Mouse (Mus musculus): Measurements from ENCODE around the gene Emc10. TPM values are rescaled to one million over a fixed set of nuclear protein-coding genes. Genes with fewer than 3 reads are reported as not detected.

The Emc10 gene
- polyA plus RNA-seq, 1 experiment = 122 TPM

- Histone ChIP-seq H3K27ac (ENCODE audit: control insufficient read depth, insufficient read depth, low read depth, low read length) (no peak overlapping the region), H3K27me3 (ENCODE audit: control insufficient read depth, insufficient read depth, low read length) (no peaks in the 10 kb centered on the region), H3K36me3 (ENCODE audit: control insufficient read depth, insufficient read depth, low read length) (no peaks in the 10 kb centered on the region), H3K4me3 (ENCODE audit: control insufficient read depth, low read depth, low read length) (no peak overlapping the region), H3K4me1 (ENCODE audit: control insufficient read depth, insufficient read depth, low read length) (no peaks in the 10 kb centered on the region)
- TF ChIP-seq CTCF (IDR thresholded peaks at IDR 0.05; ENCODE audit: control insufficient read depth, insufficient read depth, insufficient replicate concordance, low read depth, low read length) (no peak), POLR2A (IDR thresholded peaks at IDR 0.05; ENCODE audit: control insufficient read depth, low read depth, low read length) (no peak)
These were observed 13.4 kb downstream of the Emc10 start for GRCm38 (mm10) chr7:44482836-44483435.

- no peak overlapping the region for H3K27ac ChIP-seq (ENCODE audit: control insufficient read depth, insufficient read depth, low read depth, low read length)
These were observed 21.2 kb downstream of the Emc10 start for GRCm38 (mm10) chr7:44475046-44475614.

GRCm38 (mm10) chr7:44474419-44474818 lies 21.9 kb downstream of the Emc10 start:
- no peak overlapping the region for H3K4me3 ChIP-seq (ENCODE audit: control insufficient read depth, low read depth, low read length)
- no peak for TF ChIP-seq POLR2A (IDR thresholded peaks at IDR 0.05; ENCODE audit: control insufficient read depth, low read depth, low read length)
- TF ChIP-seq CTCF (IDR thresholded peaks at IDR 0.05; ENCODE audit: control insufficient read depth, insufficient read depth, insufficient replicate concordance, low read depth, low read length) = no peak
- H3K4me1 ChIP-seq (ENCODE audit: control insufficient read depth, insufficient read depth, low read length) = no peaks in the 10 kb centered on the region; the same call in 1 of the 2 replicates
- H3K27me3 ChIP-seq (ENCODE audit: control insufficient read depth, insufficient read depth, low read length) = no peaks in the 10 kb centered on the region
- H3K36me3 ChIP-seq (ENCODE audit: control insufficient read depth, insufficient read depth, low read length) = no peaks in the 10 kb centered on the region
- H3K27ac ChIP-seq (ENCODE audit: control insufficient read depth, insufficient read depth, low read depth, low read length) = no peak overlapping the region

More at GRCm38 (mm10) chr7:44475046-44475614, 21.2 kb downstream of the Emc10 start:
- Histone ChIP-seq H3K4me3 (ENCODE audit: control insufficient read depth, low read depth, low read length) (no peak overlapping the region), H3K27me3 (ENCODE audit: control insufficient read depth, insufficient read depth, low read length) (no peaks in the 10 kb centered on the region), H3K36me3 (ENCODE audit: control insufficient read depth, insufficient read depth, low read length) (no peaks in the 10 kb centered on the region), H3K4me1 (ENCODE audit: control insufficient read depth, insufficient read depth, low read length) (no peaks in the 10 kb centered on the region; the same call in 1 of the 2 replicates)
- no peak for TF ChIP-seq POLR2A (IDR thresholded peaks at IDR 0.05; ENCODE audit: control insufficient read depth, low read depth, low read length)
- no peak for TF ChIP-seq CTCF (IDR thresholded peaks at IDR 0.05; ENCODE audit: control insufficient read depth, insufficient read depth, insufficient replicate concordance, low read depth, low read length)

GRCm38 (mm10) chr7:44472961-44473646 lies 23.2 kb downstream of the Emc10 start:
- TF ChIP-seq POLR2A (IDR thresholded peaks at IDR 0.05; ENCODE audit: control insufficient read depth, low read depth, low read length) (no peak), CTCF (IDR thresholded peaks at IDR 0.05; ENCODE audit: control insufficient read depth, insufficient read depth, insufficient replicate concordance, low read depth, low read length) (no peak)

GRCm38 (mm10) chr7:44472558-44472885 lies 23.8 kb downstream of the Emc10 start:
- Histone ChIP-seq H3K27ac (ENCODE audit: control insufficient read depth, insufficient read depth, low read depth, low read length) (no peak overlapping the region), H3K4me3 (ENCODE audit: control insufficient read depth, low read depth, low read length) (no peak overlapping the region), H3K4me1 (ENCODE audit: control insufficient read depth, insufficient read depth, low read length) (peaks cover 6% of the 10 kb centered on the region), H3K27me3 (ENCODE audit: control insufficient read depth, insufficient read depth, low read length) (no peaks in the 10 kb centered on the region), H3K36me3 (ENCODE audit: control insufficient read depth, insufficient read depth, low read length) (no peaks in the 10 kb centered on the region)
- TF ChIP-seq CTCF (IDR thresholded peaks at IDR 0.05; ENCODE audit: control insufficient read depth, insufficient read depth, insufficient replicate concordance, low read depth, low read length) (no peak), POLR2A (IDR thresholded peaks at IDR 0.05; ENCODE audit: control insufficient read depth, low read depth, low read length) (no peak)

More at GRCm38 (mm10) chr7:44472961-44473646, 23.2 kb downstream of the Emc10 start:
- Histone ChIP-seq H3K4me3 (ENCODE audit: control insufficient read depth, low read depth, low read length) (no peak overlapping the region), H3K27ac (ENCODE audit: control insufficient read depth, insufficient read depth, low read depth, low read length) (no peak overlapping the region), H3K4me1 (ENCODE audit: control insufficient read depth, insufficient read depth, low read length) (peaks cover 6% of the 10 kb centered on the region), H3K27me3 (ENCODE audit: control insufficient read depth, insufficient read depth, low read length) (no peaks in the 10 kb centered on the region), H3K36me3 (ENCODE audit: control insufficient read depth, insufficient read depth, low read length) (no peaks in the 10 kb centered on the region)

- no peak overlapping the region for H3K27ac ChIP-seq (ENCODE audit: control insufficient read depth, insufficient read depth, low read depth, low read length)
- H3K4me1 ChIP-seq (ENCODE audit: control insufficient read depth, insufficient read depth, low read length) = peaks cover 6% of the 10 kb centered on the region
- no peaks in the 10 kb centered on the region for H3K27me3 ChIP-seq (ENCODE audit: control insufficient read depth, insufficient read depth, low read length)
- H3K36me3 ChIP-seq (ENCODE audit: control insufficient read depth, insufficient read depth, low read length) = no peaks in the 10 kb centered on the region
- TF ChIP-seq POLR2A (IDR thresholded peaks at IDR 0.05; ENCODE audit: control insufficient read depth, low read depth, low read length) (0 out of 2 replicates have a peak, but pooled peaks have one; percentile 10), CTCF (IDR thresholded peaks at IDR 0.05; ENCODE audit: control insufficient read depth, insufficient read depth, insufficient replicate concordance, low read depth, low read length) (no peak)
- H3K4me3 ChIP-seq (ENCODE audit: control insufficient read depth, low read depth, low read length) = no peak overlapping the region
These were observed 24.3 kb downstream of the Emc10 start for GRCm38 (mm10) chr7:44471880-44472557.
